Mouse (Mus musculus) stomach, embryonic 16.5 days (tissue): ENCODE measurements around the gene Fbxl17. TPM values are rescaled to one million over a fixed set of nuclear protein-coding genes. Genes with fewer than 3 reads are reported as not detected.

ENCODE experiments used
- ATAC-seq: fragments of 200-750 bp; cut with Nextera tagmentation; 2 replicates; pipeline ENCODE4 v1.8.0; 2017; ENCODE audit warnings: moderate number of reproducible peaks, moderate TSS enrichment; ENCODE audit not compliant: insufficient read depth, low FRiP score
- H3K27ac ChIP-seq: fragments of 300-500 bp; sonication (generic); 2 replicates; pipeline ENCODE4 v1.5.1; 2014; ENCODE audit warnings: low read length
- H3K27me3 ChIP-seq: fragments of 300-500 bp; sonication (generic); 2 replicates; pipeline ENCODE4 v1.6.1; 2014; ENCODE audit warnings: low read length, control low read depth, mixed read lengths; ENCODE audit not compliant: control insufficient read depth, insufficient read depth
- H3K36me3 ChIP-seq: fragments of 300-500 bp; sonication (generic); 2 replicates; pipeline ENCODE4 v1.6.1; 2014; ENCODE audit warnings: low read length; ENCODE audit not compliant: control insufficient read depth, insufficient read depth
- H3K4me1 ChIP-seq: fragments of 300-500 bp; sonication (generic); 2 replicates; pipeline ENCODE4 v1.6.1; 2014; ENCODE audit warnings: low read length, control low read depth, mixed read lengths; ENCODE audit not compliant: control insufficient read depth, insufficient read depth
- H3K4me2 ChIP-seq: fragments of 300-500 bp; sonication (generic); 2 replicates; pipeline ENCODE4 v1.6.1; 2014; ENCODE audit warnings: low read depth, low read length, mixed read lengths
- H3K4me3 ChIP-seq: fragments of 300-500 bp; sonication (generic); replicated peaks from 2 replicates; pipeline ENCODE4 v1.5.1; 2014; ENCODE audit warnings: mild to moderate bottlenecking, low read length
- H3K9ac ChIP-seq: fragments of 300-500 bp; sonication (generic); 2 replicates; pipeline ENCODE4 v1.6.1; 2014; ENCODE audit warnings: low read length
- H3K9me3 ChIP-seq: fragments of 300-500 bp; sonication (generic); replicated peaks from 2 replicates; pipeline ENCODE4 v1.6.1; 2016; ENCODE audit warnings: low read length, control low read depth; ENCODE audit not compliant: control insufficient read depth
- WGBS: fragments of 180-500 bp; shearing (Covaris S2); extraction: QIAGEN DNeasy Blood & Tissue Kit; methylation state at CpG from one replicate; pipeline ENCODE4 v1.1.7; 2014; 5-methylcytosine and 5-hydroxymethylcytosine counted together
- polyA plus RNA-seq: library from polyadenylated mRNA; unstranded; fragments of >200 nt; fragmentation: Nextera tagmentation; extraction: Ambion mirVana; gene quantifications from 2 replicates; pipeline ENCODE4 v1.2.1, GENCODE M21; 2015

Fbxl17 gene
- polyA plus RNA-seq, 1 experiment from 2014 or later: 4.7 TPM

DNA sequence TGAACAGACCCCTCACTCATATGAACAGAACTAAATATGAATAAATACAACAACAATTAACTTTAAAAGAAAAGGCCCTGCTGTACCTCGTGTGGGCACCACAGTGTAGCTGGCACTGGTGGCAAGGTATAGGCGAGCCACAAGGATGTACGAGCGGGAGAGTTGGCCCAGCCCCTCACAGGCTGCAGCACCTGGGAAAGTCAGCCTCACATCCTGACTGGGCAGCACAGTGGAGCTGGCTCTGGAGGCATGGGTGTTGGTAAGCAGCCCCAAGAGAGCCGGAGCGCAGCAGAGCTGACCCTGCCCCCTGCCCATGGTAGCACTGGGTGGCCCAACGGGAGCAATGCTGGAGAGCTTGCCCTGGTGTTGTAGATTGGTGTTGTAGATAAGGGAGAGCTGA lies 135.2 kb downstream of the Fbxl17 start:
- no peaks in the 10 kb centered on the region for H3K27me3 ChIP-seq
- H3K4me2 ChIP-seq: no peak overlapping the region
- no peak overlapping the region for H3K4me3 ChIP-seq
- no peaks in the 10 kb centered on the region for H3K36me3 ChIP-seq
- H3K27ac ChIP-seq: no peak overlapping the region
- no peaks in the 10 kb centered on the region for H3K9me3 ChIP-seq
- no peak for ATAC-seq
- no peak overlapping the region for H3K9ac ChIP-seq
- 0 out of 2 replicates have a peak, but pooled peaks cover 4% of the 10 kb centered on the region for H3K4me1 ChIP-seq
- WGBS: 88% methylated on average over 7 of the region's 7 CpGs

DNA sequence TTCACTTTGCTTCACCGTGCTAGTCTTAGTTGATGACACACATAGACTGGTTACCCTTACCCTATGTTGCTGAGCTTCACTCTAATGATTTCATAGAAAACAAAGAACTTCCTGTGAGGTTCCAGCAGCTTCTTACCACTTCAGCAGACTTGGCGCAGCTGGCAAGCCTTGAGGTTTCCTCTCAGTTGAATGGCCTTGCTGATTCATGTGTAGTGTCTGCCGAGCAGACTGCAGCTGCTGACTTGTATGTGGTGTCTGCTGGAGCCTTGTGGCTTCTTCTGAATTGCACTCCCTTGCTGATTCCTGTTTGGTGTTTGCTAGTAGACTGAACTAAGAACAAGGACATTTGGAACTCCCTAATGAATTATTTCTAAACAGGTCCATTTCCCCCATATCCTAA lies 137.6 kb downstream of the Fbxl17 start:
- Histone ChIP-seq H3K4me3 (no peak overlapping the region), H3K9ac (no peak overlapping the region), H3K4me2 (no peak overlapping the region), H3K27ac (no peak overlapping the region), H3K4me1 (0 out of 2 replicates have a peak, but pooled peaks cover 4% of the 10 kb centered on the region), H3K36me3 (no peaks in the 10 kb centered on the region), H3K9me3 (no peaks in the 10 kb centered on the region), H3K27me3 (no peaks in the 10 kb centered on the region)
- WGBS: 83% methylated on average over 3 of the region's 3 CpGs
- no peak for ATAC-seq

GRCm38 (mm10) chr17:63361679-63362078 lies 138.1 kb downstream of the Fbxl17 start:
- no peak overlapping the region for H3K9ac ChIP-seq
- no peak for ATAC-seq
- no peak overlapping the region for H3K27ac ChIP-seq
- H3K27me3 ChIP-seq: no peaks in the 10 kb centered on the region
- H3K36me3 ChIP-seq: no peaks in the 10 kb centered on the region
- WGBS: 89% methylated on average over 9 of the region's 9 CpGs
- 0 out of 2 replicates have a peak, but pooled peaks cover 4% of the 10 kb centered on the region for H3K4me1 ChIP-seq
- no peak overlapping the region for H3K4me3 ChIP-seq
- H3K9me3 ChIP-seq: no peaks in the 10 kb centered on the region
- no peak overlapping the region for H3K4me2 ChIP-seq

- no peak for ATAC-seq
Observed at GRCm38 (mm10) chr17:63358837-63359236, 141.0 kb downstream of the Fbxl17 start.

DNA sequence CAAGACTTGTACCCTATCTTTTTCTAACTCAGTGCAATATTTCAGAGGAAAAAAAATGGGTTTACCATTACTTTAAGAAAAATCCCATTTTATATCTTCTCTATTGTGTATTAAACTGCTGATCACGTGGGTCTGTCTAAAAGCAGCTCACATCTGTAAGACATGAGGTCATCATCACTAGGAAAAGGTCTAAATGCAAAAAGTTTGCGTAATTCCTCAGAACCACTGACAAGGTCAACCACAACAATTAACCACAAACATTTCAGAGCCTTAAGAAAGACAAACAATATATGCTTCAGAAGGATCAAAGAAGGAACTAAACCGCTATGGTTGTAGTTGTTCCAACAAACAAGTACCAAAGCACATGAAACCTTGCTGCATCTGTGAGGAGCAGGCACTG lies 143.6 kb downstream of the Fbxl17 start:
- Histone ChIP-seq H3K4me2 (no peak overlapping the region), H3K36me3 (no peaks in the 10 kb centered on the region), H3K27me3 (no peaks in the 10 kb centered on the region), H3K4me1 (no peaks in the 10 kb centered on the region), H3K27ac (no peak overlapping the region), H3K9me3 (no peaks in the 10 kb centered on the region), H3K9ac (no peak overlapping the region), H3K4me3 (no peak overlapping the region)
- ATAC-seq: no peak
- 78% methylated on average over 3 of the region's 3 CpGs for WGBS

More at GRCm38 (mm10) chr17:63358837-63359236, 141.0 kb downstream of the Fbxl17 start:
- Histone ChIP-seq H3K27me3 (no peaks in the 10 kb centered on the region), H3K36me3 (no peaks in the 10 kb centered on the region), H3K4me2 (no peak overlapping the region), H3K9ac (no peak overlapping the region), H3K4me3 (no peak overlapping the region), H3K9me3 (no peaks in the 10 kb centered on the region), H3K27ac (no peak overlapping the region), H3K4me1 (no peaks in the 10 kb centered on the region)
- WGBS: 68% methylated on average over 1 of the region's 1 CpGs

GRCm38 (mm10) chr17:63352634-63353195 lies 147.1 kb downstream of the Fbxl17 start:
- no peak overlapping the region for H3K4me3 ChIP-seq
- no peak for ATAC-seq
- no peaks in the 10 kb centered on the region for H3K4me1 ChIP-seq
- no peak overlapping the region for H3K27ac ChIP-seq
- no peak overlapping the region for H3K9ac ChIP-seq
- 91% methylated on average over 6 of the region's 6 CpGs for WGBS
- no peaks in the 10 kb centered on the region for H3K36me3 ChIP-seq
- no peak overlapping the region for H3K4me2 ChIP-seq
- H3K9me3 ChIP-seq: no peaks in the 10 kb centered on the region
- no peaks in the 10 kb centered on the region for H3K27me3 ChIP-seq

- H3K9ac ChIP-seq: no peak overlapping the region
- 75% methylated on average over 2 of the region's 2 CpGs for WGBS
- no peaks in the 10 kb centered on the region for H3K36me3 ChIP-seq
- no peak overlapping the region for H3K4me2 ChIP-seq
- no peaks in the 10 kb centered on the region for H3K9me3 ChIP-seq
- H3K4me3 ChIP-seq: no peak overlapping the region
- ATAC-seq: no peak
- H3K27ac ChIP-seq: no peak overlapping the region
- H3K4me1 ChIP-seq: no peaks in the 10 kb centered on the region
- no peaks in the 10 kb centered on the region for H3K27me3 ChIP-seq
Observed at GRCm38 (mm10) chr17:63351682-63352081, 148.1 kb downstream of the Fbxl17 start.

- ATAC-seq: no peak
- Histone ChIP-seq H3K27me3 (no peaks in the 10 kb centered on the region), H3K4me3 (no peak overlapping the region), H3K9me3 (no peaks in the 10 kb centered on the region), H3K36me3 (no peaks in the 10 kb centered on the region), H3K4me1 (no peaks in the 10 kb centered on the region), H3K9ac (no peak overlapping the region), H3K4me2 (no peak overlapping the region), H3K27ac (no peak overlapping the region)
- WGBS: 76% methylated on average over 4 of the region's 4 CpGs
Observed at GRCm38 (mm10) chr17:63350876-63351509, 148.8 kb downstream of the Fbxl17 start.

DNA sequence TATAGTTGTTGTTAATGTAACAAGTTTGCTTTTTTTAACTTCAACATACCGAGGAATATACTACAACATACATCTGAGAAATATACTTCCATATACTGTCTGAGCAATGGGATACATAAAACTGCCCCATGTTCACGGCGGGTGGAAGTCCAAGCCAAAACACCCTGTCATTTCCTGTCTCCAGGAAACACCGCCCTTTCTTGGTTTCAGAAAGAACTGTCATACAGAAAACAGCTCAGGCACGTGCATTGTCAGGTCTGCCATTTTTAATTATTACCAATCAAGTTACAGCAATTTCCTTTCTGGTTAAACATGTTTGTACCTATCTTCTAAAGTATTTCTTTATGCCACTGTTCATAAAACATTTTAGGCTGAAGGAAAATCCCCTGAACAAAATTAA lies 155.7 kb downstream of the Fbxl17 start:
- H3K9ac ChIP-seq: no peak overlapping the region
- 70% methylated on average over 5 of the region's 5 CpGs for WGBS
- no peaks in the 10 kb centered on the region for H3K27me3 ChIP-seq
- H3K27ac ChIP-seq: no peak overlapping the region
- no peak for ATAC-seq
- H3K4me3 ChIP-seq: no peak overlapping the region
- H3K9me3 ChIP-seq: no peaks in the 10 kb centered on the region
- 0 out of 2 replicates have a peak, but pooled peaks cover 3% of the 10 kb centered on the region for H3K4me1 ChIP-seq
- no peak overlapping the region for H3K4me2 ChIP-seq
- H3K36me3 ChIP-seq: no peaks in the 10 kb centered on the region
